8 mouse cellular contexts compared by ENCODE assay signal in genomic region chr8:89037536-89038236, GRCm38 (mm10). TPM values are rescaled to one million over a fixed set of nuclear protein-coding genes. Genes with fewer than 3 reads are reported as not detected.
DNase-seq lines count a peak whose midpoint lies in the region; ATAC-seq and TF ChIP-seq lines count a peak whose summit lies in the region.

No protein-coding gene starts in this region.

- H3K27ac ChIP-seq in hindbrain, embryonic 15.5 days (replicated peaks) = peak overlapping the region; percentile 41; the same call in 1 of the 2 replicates
- H3K27ac ChIP-seq in limb, embryonic 14.5 days (replicated peaks; ENCODE audit: low read depth, low read length) = peak overlapping the region; percentile 55; the same call in 1 of the 2 replicates

- no peak for ATAC-seq in hindbrain, embryonic 15.5 days (ENCODE audit: low FRiP score, low read depth)
- ATAC-seq in limb, embryonic 14.5 days (ENCODE audit: low FRiP score, low read depth) = no peak

- H3K27me3 ChIP-seq in hindbrain, embryonic 15.5 days = peaks cover 37% of the 10 kb centered on the region
- H3K27me3 ChIP-seq in limb, embryonic 14.5 days (ENCODE audit: control insufficient read depth, insufficient read depth, low read length) = peaks cover 13% of the 10 kb centered on the region; the same call in 1 of the 2 replicates

- H3K4me3 ChIP-seq in hindbrain, embryonic 15.5 days = peak overlapping the region; percentile 16; the same call in 1 of the 2 replicates
- peak overlapping the region; percentile 68 for H3K4me3 ChIP-seq in limb, embryonic 14.5 days (replicated peaks; ENCODE audit: low read length)

- no peaks in the 10 kb centered on the region for H3K9me3 ChIP-seq in hindbrain, embryonic 15.5 days
- no peaks in the 10 kb centered on the region for H3K9me3 ChIP-seq in limb, embryonic 14.5 days (ENCODE audit: control insufficient read depth, low read length)

- 11% methylated on average over 9 of the region's 9 CpGs for WGBS in hindbrain, embryonic 15.5 days
- whole genome bisulfite sequencing in limb, embryonic 14.5 days = 21% methylated on average over 9 of the region's 9 CpGs

- H3K36me3 ChIP-seq in hindbrain, embryonic 15.5 days = no peaks in the 10 kb centered on the region
- peaks cover 5% of the 10 kb centered on the region; the same call in 1 of the 2 replicates for H3K36me3 ChIP-seq in limb, embryonic 14.5 days (ENCODE audit: control insufficient read depth, insufficient read depth, low read length)

- DNase-seq in ES-CJ7 (ENCODE audit: low read depth, low spot score) = peak; percentile 41
- DNase-seq in embryo, embryonic 10.5 days (ENCODE audit: low spot score) = peak; percentile 56
- DNase-seq in limb, embryonic 14.5 days (ENCODE audit: low spot score) = no peak
- no peak for DNase-seq in spleen, postnatal 14 days (ENCODE audit: low spot score in 2 of 2)
- no peak for DNase-seq in adrenal gland, postnatal 4 days (ENCODE audit: low spot score in 2 of 2)
- DNase-seq in layer of hippocampus, adult 8-10 months (ENCODE audit: low spot score in 2 of 2) = no peak
- DNase-seq in left cerebral cortex, adult 9 months (ENCODE audit: low spot score in 2 of 2) = no peak

- no peak for TF ChIP-seq POLR2A in limb, embryonic 14.5 days (IDR thresholded peaks at IDR 0.05; ENCODE audit: borderline replicate concordance, extremely low read depth, insufficient read depth, insufficient read length)

- H3K9ac ChIP-seq in hindbrain, embryonic 15.5 days = no peak overlapping the region
- peak overlapping the region; percentile 97 for H3K9ac ChIP-seq in limb, embryonic 14.5 days (ENCODE audit: low read depth, low read length, severe bottlenecking)

- H3K4me2 ChIP-seq in hindbrain, embryonic 15.5 days = peak overlapping the region; percentile 39
- peak overlapping the region; percentile 79 for H3K4me2 ChIP-seq in limb, embryonic 14.5 days (replicated peaks; ENCODE audit: low read depth, low read length, severe bottlenecking)

- H3K4me1 ChIP-seq in hindbrain, embryonic 15.5 days (replicated peaks) = peaks cover 15% of the 10 kb centered on the region
- no peaks in the 10 kb centered on the region for H3K4me1 ChIP-seq in limb, embryonic 14.5 days (ENCODE audit: control insufficient read depth, insufficient read depth, low read length)

RNA-seq across cellular contexts. Expression of gene Sall1, which starts 6.3 kb away (rescaled TPM):
- 6.0 and 8.1 TPM in 2 replicates for polyA plus RNA-seq in hindbrain, embryonic 15.5 days (2015; fragmentation: Nextera tagmentation; extraction: Ambion mirVana)
- 13.6 and 17.9 TPM in 2 replicates for polyA plus RNA-seq in limb, embryonic 14.5 days (2012; rRNA removed)
- 8.4 and 11.2 TPM in 2 replicates for polyA plus RNA-seq in limb, embryonic 14.5 days (2014; fragmentation: Nextera tagmentation; extraction: Ambion mirVana)
- total RNA-seq in adrenal gland, postnatal 4 days (2021) = 10 to 100 TPM in 1 of 2 experiments, 1 to 10 TPM in 1; 1.5 to 10.7 TPM
- total RNA-seq in layer of hippocampus, adult 8-10 months (2022) = 10 to 100 TPM; 13.0 to 26.1 (median 19.3) TPM

Comparison
In these comparisons a context has a peak if more than half of its experiments do, and no peak if none do; other contexts are left out.
1. DNase-seq: peak in ES-CJ7 (single experiment) and embryo, embryonic 10.5 days (single experiment); none in limb, embryonic 14.5 days (single experiment), spleen, postnatal 14 days (0 of 2), adrenal gland, postnatal 4 days (0 of 2), layer of hippocampus, adult 8-10 months (0 of 2) and left cerebral cortex, adult 9 months (0 of 2).